Mouse (Mus musculus) midbrain, embryonic 14.5 days (tissue): ENCODE measurements around the gene Sbf2. TPM values are rescaled to one million over a fixed set of nuclear protein-coding genes. Genes with fewer than 3 reads are reported as not detected.

Experiments used
- ATAC-seq: fragments of 200-750 bp; cut with Nextera tagmentation; 2 replicates; pipeline ENCODE4 v1.8.0; 2017; ENCODE audit warnings: moderate number of reproducible peaks, moderate library complexity; ENCODE audit not compliant: low FRiP score, low TSS enrichment
- DNase-seq: peaks from one replicate; pipeline ENCODE4 v3.0.0-alpha.2; 2015
- H3K27ac ChIP-seq: fragments of 300-500 bp; sonication (generic); replicated peaks from 2 replicates; pipeline ENCODE4 v1.5.1; 2014; ENCODE audit warnings: mild to moderate bottlenecking, low read depth, low read length, moderate library complexity
- H3K27me3 ChIP-seq: fragments of 300-500 bp; sonication (generic); 2 replicates; pipeline ENCODE4 v1.6.1; 2014; ENCODE audit warnings: low read length, control low read depth, mixed read lengths; ENCODE audit not compliant: control insufficient read depth, insufficient read depth
- H3K36me3 ChIP-seq: fragments of 300-500 bp; sonication (generic); 2 replicates; pipeline ENCODE4 v1.6.1; 2014; ENCODE audit warnings: low read length, control low read depth; ENCODE audit not compliant: control insufficient read depth, insufficient read depth
- H3K4me1 ChIP-seq: fragments of 300-500 bp; sonication (generic); 2 replicates; pipeline ENCODE4 v1.6.1; 2014; ENCODE audit warnings: mild to moderate bottlenecking, antibody characterized with exemption, low read length, control low read depth; ENCODE audit not compliant: control insufficient read depth, insufficient read depth
- H3K4me2 ChIP-seq: fragments of 300-500 bp; sonication (generic); 2 replicates; pipeline ENCODE4 v1.6.1; 2014; ENCODE audit warnings: mild to moderate bottlenecking, low read length, moderate library complexity
- H3K4me3 ChIP-seq: fragments of 300-500 bp; sonication (generic); replicated peaks from 2 replicates; pipeline ENCODE4 v1.5.1; 2014; ENCODE audit warnings: low read depth, low read length
- H3K9ac ChIP-seq: fragments of 300-500 bp; sonication (generic); replicated peaks from 2 replicates; pipeline ENCODE4 v1.6.1; 2014; ENCODE audit warnings: mild to moderate bottlenecking, low read length, moderate library complexity
- H3K9me3 ChIP-seq: fragments of 300-500 bp; sonication (generic); 2 replicates; pipeline ENCODE4 v1.6.1; 2016; ENCODE audit warnings: low read length, control low read depth, mixed read lengths; ENCODE audit not compliant: control insufficient read depth
- WGBS: fragments of 180-500 bp; shearing (Covaris S2); extraction: QIAGEN DNeasy Blood & Tissue Kit; methylation state at CpG from one replicate; pipeline ENCODE4 v1.1.7; 2014; 5-methylcytosine and 5-hydroxymethylcytosine counted together
- polyA plus RNA-seq: library from polyadenylated mRNA; unstranded; fragments of >200 nt; fragmentation: Nextera tagmentation; extraction: Ambion mirVana; gene quantifications from 2 replicates; pipeline ENCODE4 v1.2.1, GENCODE M21; 2014

The Sbf2 gene
- polyA plus RNA-seq, 1 experiment from 2014 or later: 73.5 TPM

DNA sequence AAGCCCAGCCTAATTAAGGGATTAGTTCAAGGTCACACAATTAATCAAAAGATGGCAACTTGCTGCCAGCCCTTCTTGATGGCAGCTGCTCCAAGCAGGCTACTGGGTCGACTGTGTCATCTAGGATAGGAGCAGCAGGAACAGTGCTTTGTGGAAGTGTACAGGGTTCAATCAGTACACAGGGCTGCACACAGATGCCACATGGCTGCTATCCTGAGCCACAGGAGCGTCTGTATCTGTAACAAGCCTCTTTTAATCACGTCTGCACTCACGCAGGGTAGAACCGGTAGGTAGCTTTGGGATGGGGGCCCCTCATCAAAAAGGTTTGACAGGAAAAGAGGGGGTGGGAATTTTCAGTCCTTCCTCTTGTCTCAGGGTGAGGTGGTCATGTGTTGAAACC is 308.4 kb downstream of the Sbf2 start:
- ATAC-seq (no peak), DNase-seq (no peak)
- Histone ChIP-seq H3K9me3 (no peaks in the 10 kb centered on the region), H3K4me1 (no peaks in the 10 kb centered on the region), H3K4me2 (no peak overlapping the region), H3K27ac (no peak overlapping the region), H3K27me3 (no peaks in the 10 kb centered on the region), H3K36me3 (peaks cover 55% of the 10 kb centered on the region), H3K9ac (no peak overlapping the region), H3K4me3 (no peak overlapping the region)
- 67% methylated on average over 5 of the region's 5 CpGs for WGBS

DNA sequence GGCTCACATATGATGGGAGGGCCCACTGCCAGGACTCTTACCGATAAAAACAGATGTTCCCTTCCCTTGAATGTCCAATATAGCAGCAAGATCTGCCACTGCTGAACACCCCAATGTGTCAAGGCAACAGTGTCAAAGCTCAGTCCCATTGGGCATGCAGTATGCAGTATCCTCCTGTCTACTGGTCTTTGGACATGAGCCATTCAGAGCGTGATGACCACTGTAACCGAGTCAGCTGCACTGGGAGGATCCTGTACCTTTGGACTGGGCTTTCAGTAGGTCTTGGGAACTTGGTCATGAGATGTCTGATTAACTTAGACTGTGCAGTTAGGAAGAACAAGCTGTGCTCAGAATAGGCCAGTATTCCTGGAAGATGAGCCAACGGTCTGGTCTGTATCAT is 309.2 kb downstream of the Sbf2 start:
- no peaks in the 10 kb centered on the region for H3K27me3 ChIP-seq
- 97% methylated on average over 4 of the region's 4 CpGs for WGBS
- no peaks in the 10 kb centered on the region for H3K4me1 ChIP-seq
- H3K9ac ChIP-seq: no peak overlapping the region
- H3K9me3 ChIP-seq: no peaks in the 10 kb centered on the region
- peaks cover 47% of the 10 kb centered on the region for H3K36me3 ChIP-seq
- no peak for ATAC-seq
- H3K27ac ChIP-seq: no peak overlapping the region
- no peak for DNase-seq
- no peak overlapping the region for H3K4me3 ChIP-seq
- H3K4me2 ChIP-seq: no peak overlapping the region

DNA sequence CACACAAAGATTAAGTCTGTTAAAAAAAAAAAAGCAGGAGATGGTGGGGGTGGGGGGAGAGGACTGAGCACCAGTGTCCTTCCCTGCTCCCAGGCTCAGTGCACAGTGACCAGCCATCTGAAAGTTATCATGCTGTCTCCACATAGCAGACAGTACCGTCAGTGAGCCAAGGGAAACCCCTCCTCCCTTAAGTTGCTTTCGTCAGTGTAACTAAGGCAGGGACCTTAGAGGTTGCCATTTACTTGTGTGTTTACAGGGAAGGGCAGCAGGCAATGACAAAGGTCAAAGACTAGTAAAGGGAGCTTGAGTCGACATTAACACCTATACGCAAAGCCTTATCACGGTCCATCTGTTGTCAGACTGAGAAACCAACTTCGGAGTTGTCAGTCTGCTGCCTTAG is 311.8 kb downstream of the Sbf2 start:
- no peak overlapping the region for H3K9ac ChIP-seq
- WGBS: 88% methylated on average over 6 of the region's 6 CpGs
- H3K9me3 ChIP-seq: no peaks in the 10 kb centered on the region
- no peaks in the 10 kb centered on the region for H3K4me1 ChIP-seq
- ATAC-seq: no peak
- no peak overlapping the region for H3K4me2 ChIP-seq
- DNase-seq: no peak
- peaks cover 25% of the 10 kb centered on the region for H3K36me3 ChIP-seq
- no peaks in the 10 kb centered on the region for H3K27me3 ChIP-seq
- no peak overlapping the region for H3K27ac ChIP-seq
- H3K4me3 ChIP-seq: no peak overlapping the region

DNA sequence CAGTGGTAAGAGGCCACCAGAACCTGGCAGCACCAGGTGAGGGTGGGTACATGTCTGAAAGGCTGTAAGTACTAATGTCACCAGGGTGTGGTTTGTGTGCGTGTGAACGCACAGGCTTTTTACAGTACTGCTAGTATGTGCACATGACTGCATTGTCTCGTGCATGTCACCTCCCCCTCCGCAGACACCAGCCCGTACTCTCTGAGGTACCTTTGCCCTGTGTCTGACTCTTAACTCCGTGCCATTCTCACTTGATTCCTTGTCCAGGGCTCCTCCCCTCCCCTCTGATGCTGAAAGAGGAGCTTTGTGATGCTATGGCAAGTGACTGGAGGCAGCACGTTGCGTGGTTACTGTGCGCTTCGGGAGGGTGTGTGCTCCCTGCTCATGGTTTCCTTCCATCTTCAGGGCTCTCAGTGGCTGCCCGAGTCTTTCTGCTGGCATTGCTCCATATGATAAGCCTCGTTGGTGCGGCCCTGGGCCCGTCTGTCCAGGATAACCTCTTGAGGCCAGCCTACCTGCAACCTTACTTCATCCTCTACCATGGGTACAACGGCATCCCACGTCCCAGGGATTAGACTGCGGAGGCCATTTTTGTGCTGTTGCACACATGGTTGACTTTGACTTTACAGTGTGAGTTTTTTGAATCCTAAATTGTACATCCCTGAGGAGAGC is 315.8 kb downstream of the Sbf2 start:
- no peaks in the 10 kb centered on the region for H3K36me3 ChIP-seq
- H3K27ac ChIP-seq: no peak overlapping the region
- WGBS: 92% methylated on average over 17 of the region's 17 CpGs
- no peak overlapping the region for H3K4me2 ChIP-seq
- no peaks in the 10 kb centered on the region for H3K4me1 ChIP-seq
- no peak overlapping the region for H3K4me3 ChIP-seq
- no peaks in the 10 kb centered on the region for H3K9me3 ChIP-seq
- H3K9ac ChIP-seq: no peak overlapping the region
- H3K27me3 ChIP-seq: no peaks in the 10 kb centered on the region
- ATAC-seq: no peak
- no peak for DNase-seq

DNA sequence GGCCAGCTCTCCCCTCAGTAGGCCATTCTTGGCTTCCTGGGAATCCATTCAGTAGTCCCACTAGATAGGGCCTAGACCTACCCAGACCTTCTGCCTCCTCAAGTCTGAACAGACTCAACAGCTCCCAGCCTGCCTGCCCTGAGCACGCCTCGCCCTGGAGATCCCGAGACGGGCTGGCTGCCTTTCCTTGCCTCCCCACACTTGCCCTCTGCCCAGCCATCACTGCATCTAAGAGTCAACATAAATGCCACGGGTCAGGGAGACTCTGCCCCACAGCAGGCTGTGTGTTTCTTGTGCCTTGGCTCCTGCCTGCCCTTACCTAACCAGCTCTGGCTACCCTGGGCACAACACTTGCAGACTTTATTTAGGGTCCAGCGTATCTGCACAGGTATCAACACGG is 316.6 kb downstream of the Sbf2 start:
- Histone ChIP-seq H3K27me3 (no peaks in the 10 kb centered on the region), H3K4me3 (no peak overlapping the region), H3K27ac (no peak overlapping the region), H3K4me1 (no peaks in the 10 kb centered on the region), H3K36me3 (no peaks in the 10 kb centered on the region), H3K9me3 (no peaks in the 10 kb centered on the region), H3K9ac (no peak overlapping the region), H3K4me2 (no peak overlapping the region)
- no peak for ATAC-seq
- 87% methylated on average over 7 of the region's 7 CpGs for WGBS
- no peak for DNase-seq

DNA sequence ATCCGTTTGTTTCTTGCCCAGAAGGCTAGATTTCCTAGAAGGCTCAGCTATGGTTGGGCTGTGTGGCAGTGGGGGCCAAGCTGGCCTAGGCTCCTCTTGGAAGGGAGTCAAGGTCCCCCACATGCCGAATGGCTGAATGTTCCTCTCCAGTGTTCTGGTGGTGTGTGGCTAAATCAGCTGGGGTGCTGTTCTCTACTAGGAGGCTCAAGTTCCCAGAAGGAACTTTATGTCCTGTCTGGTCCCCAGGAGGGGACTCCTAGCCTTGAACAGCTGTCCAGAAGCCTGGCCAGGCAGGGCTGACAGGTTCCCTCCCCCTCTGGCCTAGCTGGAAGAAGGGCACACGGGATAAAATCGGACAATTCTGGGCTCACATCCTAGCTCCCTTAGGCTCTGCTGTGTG is 317.1 kb downstream of the Sbf2 start:
- Histone ChIP-seq H3K27ac (no peak overlapping the region), H3K27me3 (no peaks in the 10 kb centered on the region), H3K9me3 (no peaks in the 10 kb centered on the region), H3K4me2 (no peak overlapping the region), H3K36me3 (no peaks in the 10 kb centered on the region), H3K4me3 (no peak overlapping the region), H3K4me1 (no peaks in the 10 kb centered on the region), H3K9ac (no peak overlapping the region)
- no peak for DNase-seq
- 66% methylated on average over 4 of the region's 4 CpGs for WGBS
- no peak for ATAC-seq

DNA sequence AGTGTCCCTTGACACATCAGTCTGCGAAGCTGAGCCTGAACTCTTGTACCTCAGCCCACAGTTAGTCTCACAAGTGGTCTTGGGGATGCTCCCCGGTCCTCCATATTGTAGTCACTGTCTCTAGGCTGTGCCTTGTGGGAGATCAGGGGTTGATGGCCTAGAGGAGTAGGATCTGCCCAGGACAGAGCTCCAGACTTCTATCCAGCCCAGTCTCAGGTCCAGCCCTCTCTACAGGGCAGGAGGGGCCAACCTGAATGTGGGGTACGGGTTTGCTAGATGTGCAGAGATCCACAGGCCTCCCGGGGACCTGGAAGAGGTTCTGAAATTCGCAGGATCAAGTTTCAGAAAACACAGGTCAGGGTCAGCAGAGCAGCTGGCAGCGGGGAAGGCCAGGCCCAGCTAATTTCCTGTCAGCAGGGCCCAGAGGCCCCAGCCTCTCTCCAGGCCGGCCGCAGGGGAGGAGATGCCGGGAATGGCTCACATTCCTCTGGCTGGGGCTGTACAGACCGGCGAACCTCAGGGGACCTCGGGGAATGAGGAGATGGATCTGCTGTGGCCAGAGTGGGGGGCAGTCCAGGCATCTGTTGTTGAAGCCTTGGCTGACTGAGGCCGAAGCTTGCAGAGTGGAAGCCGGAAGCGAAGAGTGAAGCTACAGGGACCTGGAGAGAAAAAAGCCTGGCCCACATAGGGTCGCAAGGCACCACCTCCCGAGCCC is 317.7 kb downstream of the Sbf2 start:
- peak; percentile 28 for DNase-seq
- H3K4me2 ChIP-seq: no peak overlapping the region
- ATAC-seq: no peak
- no peaks in the 10 kb centered on the region for H3K36me3 ChIP-seq
- WGBS: 42% methylated on average over 17 of the region's 17 CpGs
- no peak overlapping the region for H3K27ac ChIP-seq
- no peaks in the 10 kb centered on the region for H3K4me1 ChIP-seq
- no peaks in the 10 kb centered on the region for H3K9me3 ChIP-seq
- no peaks in the 10 kb centered on the region for H3K27me3 ChIP-seq
- no peak overlapping the region for H3K4me3 ChIP-seq
- H3K9ac ChIP-seq: no peak overlapping the region; the same call in 1 of the 2 replicates

DNA sequence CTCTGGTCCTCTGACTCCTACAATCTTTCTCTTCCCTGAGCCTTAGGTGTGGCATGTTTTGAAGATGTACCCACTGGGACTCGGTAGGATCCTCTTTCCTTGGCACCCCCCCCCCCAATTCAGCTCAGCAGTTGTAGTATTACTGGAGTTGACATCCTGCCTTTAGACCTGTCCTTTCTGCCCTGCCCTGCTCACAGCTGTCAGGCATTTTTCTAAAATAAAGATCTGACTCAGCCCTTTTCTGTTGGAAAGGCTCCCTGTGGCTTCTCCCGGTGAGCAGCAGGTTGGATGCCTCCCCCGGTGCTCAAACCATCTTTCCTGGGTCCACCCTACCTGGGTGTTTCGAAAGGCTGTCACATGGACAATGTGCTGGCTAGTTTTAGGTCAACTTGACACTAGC is 325.1 kb downstream of the Sbf2 start:
- Histone ChIP-seq H3K4me1 (no peaks in the 10 kb centered on the region), H3K36me3 (no peaks in the 10 kb centered on the region), H3K4me2 (no peak overlapping the region), H3K27ac (no peak overlapping the region), H3K9ac (no peak overlapping the region), H3K4me3 (no peak overlapping the region), H3K27me3 (no peaks in the 10 kb centered on the region), H3K9me3 (no peaks in the 10 kb centered on the region)
- no peak for DNase-seq
- ATAC-seq: no peak
- WGBS: 74% methylated on average over 4 of the region's 4 CpGs

DNA sequence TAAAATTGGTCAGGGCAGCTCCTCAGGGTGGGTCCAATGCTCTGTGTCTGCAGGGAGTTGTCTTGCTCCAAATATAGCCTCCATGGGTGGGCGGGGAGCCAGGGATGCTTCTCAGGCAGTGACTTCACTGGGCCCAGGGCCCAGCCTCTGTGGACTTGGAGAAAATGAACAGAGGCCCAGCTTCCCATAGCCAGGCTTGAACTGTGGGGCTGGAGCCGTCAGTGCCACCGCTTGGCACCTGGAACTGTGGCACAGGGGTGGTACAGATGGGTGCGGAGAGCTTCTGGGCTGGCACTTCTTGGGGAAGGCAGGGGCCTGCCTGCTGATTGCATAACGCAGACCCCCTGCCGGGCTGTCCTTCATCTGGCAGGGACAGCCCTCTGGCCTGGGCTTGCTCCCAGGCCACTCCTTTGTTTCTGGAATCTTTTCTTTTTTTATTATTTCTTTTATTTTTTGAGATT is 326.0 kb downstream of the Sbf2 start:
- H3K9ac ChIP-seq: no peak overlapping the region
- DNase-seq: peak; percentile 17
- no peak overlapping the region for H3K4me2 ChIP-seq
- WGBS: 74% methylated on average over 6 of the region's 6 CpGs
- no peaks in the 10 kb centered on the region for H3K27me3 ChIP-seq
- no peaks in the 10 kb centered on the region for H3K4me1 ChIP-seq
- no peaks in the 10 kb centered on the region for H3K9me3 ChIP-seq
- H3K4me3 ChIP-seq: no peak overlapping the region
- ATAC-seq: no peak
- H3K36me3 ChIP-seq: no peaks in the 10 kb centered on the region
- no peak overlapping the region for H3K27ac ChIP-seq
